Mouse (Mus musculus) brain, embryonic 14.5 days (tissue): Measurements from ENCODE around the gene Cnp.

Experiments used
- CTCF ChIP-seq: fragments of 200-500 bp; IDR thresholded peaks from 2 replicates; pipeline ENCODE4 v1.5.1; 2012; ENCODE audit warnings: inconsistent platforms, mild to moderate bottlenecking, moderate library complexity, borderline replicate concordance; ENCODE audit not compliant: insufficient read depth, insufficient read length; ENCODE audit errors: extremely low read depth
- POLR2A ChIP-seq: fragments of 200-500 bp; IDR thresholded peaks from 2 replicates; pipeline ENCODE4 v1.6.1; 2012; ENCODE audit warnings: mild to moderate bottlenecking, inconsistent platforms, borderline replicate concordance; ENCODE audit not compliant: poor library complexity, insufficient read depth, insufficient read length, severe bottlenecking; ENCODE audit errors: extremely low read depth

- TF ChIP-seq CTCF, result no peak
- TF ChIP-seq POLR2A, result no peak
Observed at GRCm38 (mm10) chr11:100533871-100534270, 40.8 kb upstream of the Cnp start.
